In genomic region chr1:186682606-186683005, GRCm38 (mm10) we compare ENCODE assay signal across 11 mouse cellular contexts. TPM values are rescaled to one million over a fixed set of nuclear protein-coding genes. Genes with fewer than 3 reads are reported as not detected.
DNase-seq lines count a peak whose midpoint lies in the region; ATAC-seq and TF ChIP-seq lines count a peak whose summit lies in the region.
"Had no signal": no experiment of that assay in that cellular context is flagged by ENCODE, and none has a peak within 500 bp of the region (broad histone marks: within the 10 kb centered on the region; RNA-seq: fewer than 3 reads in every experiment).

No protein-coding gene starts in this region.

- intact Hi-C loops in heart, postnatal 14 days (cut with DNase I): no loop called here

- H3K27me3 ChIP-seq in heart, embryonic 10.5 days (ENCODE audit: insufficient read depth, poor library complexity, severe bottlenecking): no peaks in the 10 kb centered on the region
- H3K27me3 ChIP-seq in lung, embryonic 15.5 days: no peaks in the 10 kb centered on the region
- H3K27me3 ChIP-seq in embryonic facial prominence, embryonic 15.5 days: no peaks in the 10 kb centered on the region
- no peaks in the 10 kb centered on the region for H3K27me3 ChIP-seq in neural tube, embryonic 11.5 days (ENCODE audit: control insufficient read depth, insufficient read depth, low read length)

- 0 out of 2 replicates have a peak overlapping the region, but pooled peaks have one; percentile 1 for H3K27ac ChIP-seq in heart, embryonic 10.5 days
- H3K27ac ChIP-seq in lung, embryonic 15.5 days: peak overlapping the region; percentile 26; the same call in 1 of the 2 replicates
- H3K27ac ChIP-seq in embryonic facial prominence, embryonic 15.5 days (replicated peaks): peak overlapping the region; percentile 39; the same call in 1 of the 2 replicates
- H3K27ac ChIP-seq in neural tube, embryonic 11.5 days (ENCODE audit: low read depth, low read length): peak overlapping the region; percentile 50; the same call in 1 of the 2 replicates

- H3K4me2 ChIP-seq in lung, embryonic 15.5 days: no peak overlapping the region
- no peak overlapping the region for H3K4me2 ChIP-seq in embryonic facial prominence, embryonic 15.5 days (replicated peaks)
- H3K4me2 ChIP-seq in neural tube, embryonic 11.5 days (ENCODE audit: low read depth): no peak overlapping the region
- H3K4me2 ChIP-seq: liver, embryonic 11.5 days had no signal

- TF ChIP-seq CTCF in lung, adult 2 months (IDR thresholded peaks at IDR 0.05; ENCODE audit: insufficient read depth, low read length): no peak

- 54% methylated on average over 7 of the region's 7 CpGs for WGBS in heart, embryonic 10.5 days
- 28% methylated on average over 7 of the region's 7 CpGs for WGBS in lung, embryonic 15.5 days
- WGBS in lung, adult 2 months: 47% methylated on average over 7 of the region's 7 CpGs
- 31% methylated on average over 7 of the region's 7 CpGs for WGBS in embryonic facial prominence, embryonic 15.5 days
- 39% methylated on average over 7 of the region's 7 CpGs for WGBS in neural tube, embryonic 11.5 days

- no peak for TF ChIP-seq POLR2A in lung, adult 2 months (IDR thresholded peaks at IDR 0.05; ENCODE audit: borderline replicate concordance, extremely low read depth, low read depth, low read length)

- no peak for DNase-seq in heart, embryonic 10.5 days (ENCODE audit: low spot score)
- DNase-seq in heart, postnatal 14 days: no peak
- DNase-seq in lung, adult 2 months: no peak
- DNase-seq in neural tube, embryonic 11.5 days (ENCODE audit: low spot score): peak; percentile 38
- DNase-seq in adrenal gland, adult 2 months: no peak
- DNase-seq in natural killer cell, adult 2 months (ENCODE audit: low spot score in 2 of 2): no peak
- DNase-seq: kidney, adult 8-10 months; thymus, postnatal 36 days had no signal

- ATAC-seq in lung, embryonic 15.5 days (ENCODE audit: borderline replicate concordance, extremely low read depth, low FRiP score, low TSS enrichment): no peak
- ATAC-seq in embryonic facial prominence, embryonic 15.5 days (ENCODE audit: insufficient number of reproducible peaks, low FRiP score, low TSS enrichment, low read depth): no peak
- no peak for ATAC-seq in neural tube, embryonic 11.5 days (ENCODE audit: insufficient read depth, low FRiP score, low TSS enrichment)

- H3K4me1 ChIP-seq in heart, embryonic 10.5 days: peaks cover 63% of the 10 kb centered on the region
- peaks cover 23% of the 10 kb centered on the region; the same call in 1 of the 2 replicates for H3K4me1 ChIP-seq in lung, embryonic 15.5 days
- H3K4me1 ChIP-seq in lung, adult 2 months (ENCODE audit: control insufficient read depth, insufficient read depth, low read length): no peaks in the 10 kb centered on the region
- H3K4me1 ChIP-seq in embryonic facial prominence, embryonic 15.5 days: peaks cover 23% of the 10 kb centered on the region
- peaks cover 8% of the 10 kb centered on the region for H3K4me1 ChIP-seq in neural tube, embryonic 11.5 days (ENCODE audit: control insufficient read depth, insufficient read depth, low read length)

- no peak overlapping the region for H3K9ac ChIP-seq in lung, embryonic 15.5 days
- no peak overlapping the region for H3K9ac ChIP-seq in embryonic facial prominence, embryonic 15.5 days
- H3K9ac ChIP-seq in neural tube, embryonic 11.5 days (ENCODE audit: low read length): no peak overlapping the region

- H3K4me3 ChIP-seq in heart, embryonic 10.5 days: no peak overlapping the region
- no peak overlapping the region for H3K4me3 ChIP-seq in lung, embryonic 15.5 days
- H3K4me3 ChIP-seq in lung, adult 2 months (replicated peaks; ENCODE audit: extremely low read depth, low read depth, low read length): no peak overlapping the region
- no peak overlapping the region for H3K4me3 ChIP-seq in embryonic facial prominence, embryonic 15.5 days (replicated peaks)
- no peak overlapping the region for H3K4me3 ChIP-seq in neural tube, embryonic 11.5 days (ENCODE audit: low read depth, low read length)

- no peaks in the 10 kb centered on the region for H3K9me3 ChIP-seq in heart, embryonic 10.5 days
- H3K9me3 ChIP-seq in lung, embryonic 15.5 days: no peaks in the 10 kb centered on the region
- no peaks in the 10 kb centered on the region for H3K9me3 ChIP-seq in embryonic facial prominence, embryonic 15.5 days (replicated peaks)
- no peaks in the 10 kb centered on the region for H3K9me3 ChIP-seq in neural tube, embryonic 11.5 days (ENCODE audit: control insufficient read depth, low read length)

- 0 out of 2 replicates have a peak, but pooled peaks cover 4% of the 10 kb centered on the region for H3K36me3 ChIP-seq in heart, embryonic 10.5 days
- no peaks in the 10 kb centered on the region for H3K36me3 ChIP-seq in lung, embryonic 15.5 days
- H3K36me3 ChIP-seq in embryonic facial prominence, embryonic 15.5 days: peaks cover 3% of the 10 kb centered on the region; the same call in 1 of the 2 replicates
- H3K36me3 ChIP-seq in neural tube, embryonic 11.5 days (ENCODE audit: control insufficient read depth, insufficient read depth, low read length): no peaks in the 10 kb centered on the region

RNA-seq across cellular contexts. Expression of gene Tgfb2, which starts 23.2 kb away (rescaled TPM):
- polyA plus RNA-seq in heart, embryonic 10.5 days (2016; fragmentation: Nextera tagmentation; extraction: Ambion mirVana): 53.7 and 69.4 TPM in 2 replicates
- 1 to 10 TPM; 7.6 to 7.9 TPM for total RNA-seq in heart, postnatal 14 days (2021)
- polyA plus RNA-seq in lung, embryonic 15.5 days (2015; fragmentation: Nextera tagmentation; extraction: Ambion mirVana): 83.8 and 89.9 TPM in 2 replicates
- polyA plus RNA-seq in lung, adult 2 months (2012; rRNA removed): 5.6 and 5.9 TPM in 2 replicates
- polyA plus RNA-seq in embryonic facial prominence, embryonic 15.5 days (2015; fragmentation: Nextera tagmentation; extraction: Ambion mirVana): 86.3 TPM in 2 replicates
- 33.6 and 36.4 TPM in 2 replicates for polyA plus RNA-seq in neural tube, embryonic 11.5 days (2014; fragmentation: Nextera tagmentation; extraction: Ambion mirVana)
- 1 to 10 TPM; 1.7 to 2.6 TPM for total RNA-seq in adrenal gland, adult 2 months (2021)
- 0.95 and 1.1 TPM in 2 replicates for polyA plus RNA-seq in adrenal gland, adult 2 months (2012; rRNA removed)
